Mouse (Mus musculus): ENCODE measurements at regions not wholly inside any gene's neighbourhood (a gene's known extent, or its start where the extent isn't known, plus 50 kb on each side); places are given as distances from the start of the nearest gene placed in this dataset.

DNA sequence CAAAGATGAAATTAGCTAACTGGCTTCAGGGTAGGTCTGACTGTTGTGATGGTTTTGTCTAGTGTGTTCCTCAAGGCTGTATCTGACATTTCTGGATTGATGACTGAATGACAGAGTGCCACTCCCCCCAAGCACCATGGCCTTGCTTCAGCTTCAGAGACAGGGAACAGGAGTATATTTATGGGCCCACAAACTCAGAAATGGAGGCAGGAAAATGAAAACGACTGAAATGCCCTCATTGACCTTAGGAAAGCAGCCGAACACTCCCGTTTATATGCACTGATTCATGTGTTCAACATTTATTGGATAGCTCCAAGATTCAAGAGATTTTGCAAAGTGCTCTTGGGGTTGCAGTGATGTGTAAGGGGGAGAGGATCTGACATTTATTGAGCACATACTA lies 288.3 kb downstream of the Slc4a3 start:
- DNase-seq (ENCODE audit: low spot score) = no peak

GRCm38 (mm10) chr1:75839551-75840223 lies 293.6 kb downstream of the Slc4a3 start:
- DNase-seq (ENCODE audit: low spot score) = no peak

GRCm38 (mm10) chr1:75842396-75842795 lies 296.3 kb downstream of the Slc4a3 start:
- no peak for DNase-seq (ENCODE audit: low spot score)

GRCm38 (mm10) chr1:75843326-75843725 lies 297.3 kb downstream of the Slc4a3 start:
- DNase-seq (ENCODE audit: low spot score) = no peak

DNA sequence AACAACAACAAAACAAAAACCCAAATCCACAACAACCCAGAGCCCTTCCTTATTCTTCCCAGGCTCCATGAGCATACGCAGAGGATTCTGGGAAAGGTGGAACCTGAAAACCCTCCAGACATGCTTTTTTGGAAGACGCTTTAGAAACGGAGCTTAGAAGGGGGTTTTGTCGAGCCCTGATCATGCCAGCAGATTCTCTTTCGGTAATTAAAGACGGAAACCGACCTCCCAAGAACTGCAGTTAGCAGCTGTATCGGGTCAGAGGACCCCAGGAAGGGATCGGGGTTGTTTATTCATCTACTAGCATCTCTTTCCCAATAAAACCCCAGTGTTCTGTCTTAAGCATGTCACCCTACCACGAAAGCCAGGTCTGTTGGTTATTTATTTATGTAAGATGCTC lies 298.1 kb downstream of the Slc4a3 start:
- DNase-seq (ENCODE audit: low spot score) = no peak

- no peak for DNase-seq (ENCODE audit: low spot score)
Observed at GRCm38 (mm10) chr1:75844529-75844928, 298.5 kb downstream of the Slc4a3 start.

DNA sequence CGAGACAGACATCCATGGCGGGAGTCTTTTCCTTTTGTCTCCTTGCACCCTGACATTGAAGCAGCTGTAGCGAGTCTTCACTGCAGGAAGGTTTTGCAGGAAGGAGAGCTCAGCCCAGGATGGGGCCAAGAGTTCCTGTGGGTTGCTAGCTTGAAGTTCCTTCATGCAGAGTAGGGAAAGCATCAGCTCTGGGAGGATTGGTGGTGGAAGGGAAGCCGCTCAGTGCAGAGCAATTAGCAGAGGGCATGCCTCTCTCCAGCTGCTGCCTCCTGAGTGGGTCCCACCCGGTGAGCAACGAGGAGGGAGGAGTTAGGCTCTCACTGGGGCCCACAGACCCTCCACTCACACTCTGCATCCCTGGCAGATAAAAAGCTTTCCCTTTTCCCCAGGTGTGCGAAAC lies 298.9 kb downstream of the Slc4a3 start:
- DNase-seq (ENCODE audit: low spot score) = no peak

DNA sequence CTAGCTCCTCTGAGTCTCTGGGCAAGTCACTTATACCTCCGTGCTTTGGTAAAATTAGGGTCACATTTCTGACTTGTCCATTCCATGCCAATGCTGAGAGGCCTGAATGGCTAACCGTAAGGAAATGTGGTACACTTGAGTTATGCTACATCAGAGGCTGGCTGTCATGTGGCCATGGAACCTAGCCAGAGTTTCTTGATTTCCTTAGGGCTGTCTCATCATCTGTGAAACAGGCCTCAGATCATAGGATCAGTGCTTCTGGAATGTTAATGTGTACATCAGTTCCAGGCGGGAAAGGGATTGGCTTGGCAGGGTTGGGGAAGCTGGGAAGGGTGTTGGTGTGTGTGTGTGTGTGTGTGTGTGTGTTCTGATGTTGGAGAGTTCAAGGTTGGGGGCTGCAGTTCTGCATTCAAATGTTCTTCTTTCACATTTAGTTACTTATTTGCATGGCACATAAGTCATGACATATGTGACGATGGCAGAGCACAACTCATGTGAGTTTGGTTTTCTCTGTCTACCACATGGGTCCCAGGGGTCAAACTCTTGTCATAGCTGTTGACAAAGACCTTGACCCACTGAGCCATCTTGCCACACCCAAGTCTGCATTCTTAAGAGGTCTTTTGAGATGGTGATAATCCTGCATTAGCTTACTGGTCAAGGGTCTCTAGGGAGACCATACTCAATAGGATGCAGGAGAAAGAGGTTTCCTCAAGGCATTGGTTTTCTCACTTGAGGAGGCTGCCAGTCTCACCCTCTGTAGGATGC lies 299.9 kb downstream of the Slc4a3 start:
- no peak for DNase-seq (ENCODE audit: low spot score)

DNA sequence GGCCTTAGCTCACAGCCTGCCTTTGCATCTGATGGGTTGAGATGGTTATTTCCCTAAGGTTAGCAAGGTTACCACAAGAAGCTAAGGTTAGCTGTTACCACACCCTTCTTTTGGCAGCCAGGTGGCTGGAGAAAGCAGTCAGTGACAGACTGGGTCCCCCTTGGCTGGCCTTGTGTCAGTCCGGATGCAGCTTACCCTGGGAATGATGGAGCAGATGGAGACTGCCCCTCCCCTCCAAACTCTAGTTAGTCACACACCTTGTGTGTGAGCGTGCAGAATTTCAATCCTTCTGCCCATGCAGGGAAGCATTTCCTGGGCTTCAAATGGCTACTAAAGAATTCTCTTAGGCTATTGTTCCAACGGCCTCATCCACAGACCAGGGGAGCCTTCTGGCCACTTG lies 301.6 kb downstream of the Slc4a3 start:
- no peak for DNase-seq (ENCODE audit: low spot score)

DNA sequence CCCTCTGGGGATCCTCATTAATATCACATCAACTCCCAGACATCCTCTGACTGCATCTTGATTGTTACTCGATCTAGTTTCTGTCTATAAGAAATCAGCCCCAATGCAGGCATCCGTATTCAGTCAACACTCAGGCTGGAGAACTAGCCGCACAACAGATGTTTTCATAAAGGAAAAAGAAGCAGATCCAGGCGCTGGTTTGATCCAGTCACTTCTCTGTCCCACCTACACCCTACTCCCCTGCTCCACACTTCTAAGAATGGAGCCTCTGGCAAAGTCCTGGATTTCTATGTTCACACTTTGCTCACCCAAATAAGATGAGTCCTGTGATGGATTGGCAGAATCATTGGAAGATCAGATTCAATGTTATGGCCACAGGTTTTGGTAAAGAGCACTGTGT lies 302.4 kb downstream of the Slc4a3 start:
- no peak for DNase-seq (ENCODE audit: low spot score)

DNA sequence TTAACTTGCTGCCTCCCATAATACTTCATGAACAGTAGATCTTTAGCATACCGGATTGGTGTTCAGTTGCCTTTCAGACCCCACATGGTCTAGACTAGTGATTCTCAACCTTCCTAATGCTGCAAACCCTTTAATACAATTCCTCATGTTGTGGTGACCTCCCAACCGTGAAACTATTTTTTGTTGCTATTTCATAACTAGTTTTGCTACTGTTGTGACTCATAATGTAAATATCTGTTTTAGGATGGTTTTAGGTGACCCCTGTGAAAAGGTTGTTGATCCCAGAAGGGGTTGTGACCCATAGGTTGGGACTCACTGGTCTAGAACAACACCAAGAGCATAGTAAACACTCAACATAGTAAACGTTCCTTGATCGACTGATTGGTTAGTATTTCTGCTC lies 304.1 kb downstream of the Slc4a3 start:
- DNase-seq (ENCODE audit: low spot score) = no peak

- DNase-seq (ENCODE audit: low spot score) = no peak
Observed at GRCm38 (mm10) chr1:75858551-75859255, 312.6 kb downstream of the Slc4a3 start.

DNA sequence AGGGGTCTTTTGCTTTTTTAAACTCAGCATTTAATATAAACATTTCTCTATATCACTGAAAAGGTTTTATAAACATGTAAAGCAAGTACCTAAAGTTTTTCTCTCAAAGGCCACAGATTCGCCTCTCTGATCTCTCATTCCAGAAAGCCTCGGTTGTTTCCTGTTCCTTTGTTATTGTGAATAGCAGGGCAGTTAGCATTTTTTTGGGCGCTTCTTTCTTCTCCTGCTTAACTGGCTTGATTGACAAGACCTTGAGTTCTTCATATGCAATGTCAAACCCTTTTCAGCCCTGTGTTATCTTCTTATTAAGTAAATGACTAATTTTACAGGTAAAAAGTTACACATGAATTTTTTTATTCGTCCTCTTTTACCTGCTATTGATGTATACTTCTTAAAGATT lies 316.7 kb downstream of the Slc4a3 start:
- no peak for DNase-seq (ENCODE audit: low spot score)

- DNase-seq (ENCODE audit: low spot score) = no peak
Observed at GRCm38 (mm10) chr1:75866556-75866955, 320.5 kb downstream of the Slc4a3 start.

GRCm38 (mm10) chr1:75869414-75869813 lies 323.3 kb downstream of the Slc4a3 start:
- DNase-seq (ENCODE audit: low spot score) = no peak

DNA sequence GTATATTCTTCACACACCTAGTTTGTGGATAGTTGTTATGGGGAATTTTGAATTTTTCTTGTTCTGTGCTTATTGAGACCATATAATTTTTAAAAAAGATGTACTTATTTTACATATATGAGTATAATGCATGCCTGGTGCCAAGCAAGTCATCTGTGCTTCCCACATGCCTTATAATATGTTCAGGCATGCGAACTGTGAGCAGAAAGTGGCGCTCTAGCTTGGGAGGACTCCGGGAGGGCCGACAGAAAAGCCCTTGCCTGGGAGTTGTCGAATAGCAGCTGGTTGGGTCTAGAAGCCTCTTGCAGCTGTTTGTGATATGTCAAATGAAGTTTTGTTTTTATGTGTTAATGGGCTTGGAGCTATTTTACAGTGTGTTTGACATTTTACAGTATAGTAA lies 323.8 kb downstream of the Slc4a3 start:
- no peak for DNase-seq (ENCODE audit: low spot score)

DNA sequence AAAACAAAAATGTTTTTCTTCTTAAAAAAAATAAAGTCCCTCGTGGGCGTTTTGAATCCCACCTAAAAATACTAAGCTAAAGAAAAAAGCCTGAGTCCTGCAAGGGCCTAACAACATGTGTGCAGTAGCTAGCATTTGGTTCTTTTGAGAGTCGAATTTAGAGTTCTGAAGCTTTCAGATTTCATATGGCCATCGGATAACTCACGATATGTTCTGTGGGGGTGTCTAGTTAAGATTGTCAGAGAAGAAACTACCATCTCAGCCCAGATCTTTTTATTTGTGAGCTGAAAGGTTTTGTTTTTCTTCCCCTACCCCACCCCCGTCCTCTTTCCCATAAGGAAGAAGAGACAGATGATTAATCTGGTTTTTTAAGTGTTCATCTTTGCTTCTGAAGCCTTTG lies 327.8 kb downstream of the Slc4a3 start:
- DNase-seq (ENCODE audit: low spot score) = no peak

DNA sequence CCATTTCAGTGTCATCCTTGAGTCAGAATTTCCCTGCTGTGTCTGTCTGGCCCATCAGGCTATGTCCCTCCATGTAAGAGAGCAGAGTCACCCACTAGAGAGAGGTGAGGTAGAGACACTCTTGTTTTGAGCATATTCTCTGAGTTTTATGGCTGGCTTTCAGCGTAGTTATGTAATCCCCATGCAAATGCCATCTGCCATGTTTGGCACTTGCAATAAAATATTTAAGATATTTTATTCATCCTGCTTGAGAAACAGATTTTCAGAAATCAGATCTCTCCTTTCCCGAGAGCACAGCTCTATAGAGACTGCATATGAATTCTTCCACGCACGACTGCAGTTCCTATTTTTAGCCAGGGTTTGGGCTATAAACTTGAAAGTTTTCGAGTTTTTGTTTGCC lies 331.1 kb downstream of the Slc4a3 start:
- DNase-seq (ENCODE audit: low spot score) = no peak

DNA sequence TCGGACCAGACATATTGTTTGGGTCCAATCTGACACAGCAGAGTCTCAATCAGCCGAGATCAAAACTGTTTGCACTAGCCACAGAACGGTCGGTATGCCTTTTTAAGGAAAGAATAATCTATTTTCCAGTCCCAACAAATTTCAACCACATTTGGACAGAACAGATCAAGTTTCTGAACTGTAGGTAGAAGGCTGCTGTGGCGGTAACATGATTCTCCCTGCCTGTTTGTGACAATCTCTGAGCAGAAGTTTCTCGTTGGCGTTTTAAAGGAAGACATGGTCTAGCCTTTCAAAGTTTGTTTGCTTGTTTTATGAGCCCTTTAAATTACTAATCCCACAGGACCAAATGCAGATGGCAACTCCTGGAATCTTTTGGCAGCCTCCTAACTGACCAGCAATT lies 339.6 kb downstream of the Slc4a3 start:
- DNase-seq (ENCODE audit: low spot score) = no peak

GRCm38 (mm10) chr1:75888499-75889208 lies 342.6 kb downstream of the Slc4a3 start:
- DNase-seq (ENCODE audit: low spot score) = no peak

- no peak for DNase-seq (ENCODE audit: low spot score)
Observed at GRCm38 (mm10) chr1:75889847-75890591, 344.0 kb downstream of the Slc4a3 start.
